Mouse (Mus musculus) lung, adult 2 months (tissue): ENCODE data around the gene Map3k11.

Source experiments
- CTCF ChIP-seq: fragments of 200-500 bp; IDR thresholded peaks from 2 replicates; pipeline ENCODE4 v1.5.1; 2011; ENCODE audit warnings: mild to moderate bottlenecking, low read length, control low read depth; ENCODE audit not compliant: insufficient read depth
- POLR2A ChIP-seq: fragments of 200-500 bp; IDR thresholded peaks from 2 replicates; pipeline ENCODE4 v1.6.1; 2011; ENCODE audit warnings: low read depth, mild to moderate bottlenecking, control low read depth, low read length, borderline replicate concordance; ENCODE audit errors: extremely low read depth

DNA sequence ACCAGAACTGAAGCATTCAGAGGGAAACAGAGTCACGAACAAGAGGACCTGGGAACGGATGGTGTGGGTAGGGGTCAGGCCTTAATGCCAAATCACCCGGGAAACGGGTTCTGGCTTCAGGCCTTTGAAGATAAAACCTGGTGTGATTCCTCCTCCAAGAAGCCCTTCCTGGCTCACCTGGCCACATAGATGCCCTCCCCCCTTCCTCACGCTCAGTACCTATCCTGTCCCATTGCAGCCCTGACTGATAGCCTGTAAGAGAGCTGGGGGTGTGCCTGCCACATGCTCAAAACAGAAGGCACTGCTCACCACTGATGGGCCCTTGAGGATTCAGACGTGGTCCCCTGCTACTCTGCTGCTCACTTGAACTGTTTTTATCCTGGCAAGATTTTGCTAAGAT lies 5.3 kb downstream of the Map3k11 start:
- TF ChIP-seq CTCF (no peak), POLR2A (no peak)
